ENCODE assay signal across 12 mouse cellular contexts in genomic region chr3:41319214-41319856, GRCm38 (mm10).
DNase-seq lines count a peak whose midpoint lies in the region; ATAC-seq and TF ChIP-seq lines count a peak whose summit lies in the region.
"Had no signal": no experiment of that assay in that cellular context is flagged by ENCODE, and none has a peak within 500 bp of the region (broad histone marks: within the 10 kb centered on the region; RNA-seq: fewer than 3 reads in every experiment).

No protein-coding gene starts in this region.

- no peak overlapping the region for H3K27ac ChIP-seq in neural tube, embryonic 15.5 days (replicated peaks)
- H3K27ac ChIP-seq in hindbrain, postnatal 0 days = no peak overlapping the region
- H3K27ac ChIP-seq: liver, embryonic 13.5 days; midbrain, embryonic 10.5 days had no signal

- H3K4me3 ChIP-seq in neural tube, embryonic 15.5 days (replicated peaks) = no peak overlapping the region
- H3K4me3 ChIP-seq in hindbrain, postnatal 0 days (ENCODE audit: low read length) = no peak overlapping the region
- H3K4me3 ChIP-seq: liver, embryonic 13.5 days; midbrain, embryonic 10.5 days had no signal

- H3K27me3 ChIP-seq in neural tube, embryonic 15.5 days (replicated peaks) = no peaks in the 10 kb centered on the region
- H3K27me3 ChIP-seq in hindbrain, postnatal 0 days (ENCODE audit: insufficient read depth, low read length) = no peaks in the 10 kb centered on the region
- H3K27me3 ChIP-seq: liver, embryonic 13.5 days had no signal

- WGBS in neural tube, embryonic 15.5 days = 50% methylated on average over 5 of the region's 5 CpGs
- WGBS in hindbrain, postnatal 0 days = 61% methylated on average over 5 of the region's 5 CpGs

- no peak overlapping the region for H3K9ac ChIP-seq in neural tube, embryonic 15.5 days (replicated peaks)
- no peak overlapping the region for H3K9ac ChIP-seq in hindbrain, postnatal 0 days (replicated peaks; ENCODE audit: low read length)
- H3K9ac ChIP-seq: liver, embryonic 13.5 days had no signal

- intact Hi-C loops in heart, postnatal 14 days (cut with DNase I) = no loop called here

- no peak for TF ChIP-seq CTCF in hindbrain, postnatal 0 days (IDR thresholded peaks at IDR 0.05; ENCODE audit: low read depth)

- peak; percentile 79 for DNase-seq in heart, adult 11 months
- DNase-seq in heart, postnatal 14 days = no peak
- DNase-seq in neural tube, embryonic 10.5 days (ENCODE audit: extremely low spot score, low spot score) = peak; percentile 17
- no peak for DNase-seq in hindbrain, postnatal 0 days (ENCODE audit: low spot score)
- DNase-seq in right cerebral cortex, postnatal 14 days = no peak
- DNase-seq in adrenal gland, postnatal 4 days (ENCODE audit: low spot score in 2 of 2) = no peak
- no peak for DNase-seq in urinary bladder, postnatal 36 days (ENCODE audit: low spot score in 2 of 2)
- DNase-seq: kidney, adult 8-10 months; liver, embryonic 13.5 days; thymus, postnatal 36 days had no signal

- peaks cover 8% of the 10 kb centered on the region; the same call in 1 of the 2 replicates for H3K4me1 ChIP-seq in neural tube, embryonic 15.5 days
- H3K4me1 ChIP-seq in hindbrain, postnatal 0 days (ENCODE audit: insufficient read depth, low read length) = no peaks in the 10 kb centered on the region
- H3K4me1 ChIP-seq: liver, embryonic 13.5 days; midbrain, embryonic 10.5 days had no signal

- no peak overlapping the region for H3K4me2 ChIP-seq in neural tube, embryonic 15.5 days
- H3K4me2 ChIP-seq in hindbrain, postnatal 0 days (ENCODE audit: low read depth, low read length) = no peak overlapping the region
- H3K4me2 ChIP-seq: liver, embryonic 13.5 days had no signal

- H3K36me3 ChIP-seq in neural tube, embryonic 15.5 days = no peaks in the 10 kb centered on the region
- no peaks in the 10 kb centered on the region for H3K36me3 ChIP-seq in hindbrain, postnatal 0 days (ENCODE audit: insufficient read depth, low read length)
- H3K36me3 ChIP-seq: liver, embryonic 13.5 days; midbrain, embryonic 10.5 days had no signal

- ATAC-seq in neural tube, embryonic 15.5 days (ENCODE audit: low FRiP score) = no peak
- ATAC-seq in hindbrain, postnatal 0 days = 0 out of 2 replicates have a peak, but pooled peaks have one; percentile 53

- no peaks in the 10 kb centered on the region for H3K9me3 ChIP-seq in neural tube, embryonic 15.5 days (replicated peaks)
- H3K9me3 ChIP-seq in hindbrain, postnatal 0 days (ENCODE audit: low read length) = no peaks in the 10 kb centered on the region
- H3K9me3 ChIP-seq: liver, embryonic 13.5 days; midbrain, embryonic 10.5 days had no signal

Comparison
In these comparisons a context has a peak if more than half of its experiments do, and no peak if none do; other contexts are left out.
1. DNase-seq: peak in heart, adult 11 months (single experiment) and neural tube, embryonic 10.5 days (single experiment); none in heart, postnatal 14 days (0 of 2), hindbrain, postnatal 0 days (single experiment), right cerebral cortex, postnatal 14 days (single experiment), adrenal gland, postnatal 4 days (0 of 2) and urinary bladder, postnatal 36 days (0 of 2).